Mouse (Mus musculus) embryo, embryonic 10.5 days (tissue): ENCODE results near the gene Efna1.

ENCODE experiments used
- DNase-seq: peaks from one replicate; pipeline ENCODE4 v3.0.0-alpha.2; 2015; ENCODE audit warnings: low spot score

Efna1 gene

DNA sequence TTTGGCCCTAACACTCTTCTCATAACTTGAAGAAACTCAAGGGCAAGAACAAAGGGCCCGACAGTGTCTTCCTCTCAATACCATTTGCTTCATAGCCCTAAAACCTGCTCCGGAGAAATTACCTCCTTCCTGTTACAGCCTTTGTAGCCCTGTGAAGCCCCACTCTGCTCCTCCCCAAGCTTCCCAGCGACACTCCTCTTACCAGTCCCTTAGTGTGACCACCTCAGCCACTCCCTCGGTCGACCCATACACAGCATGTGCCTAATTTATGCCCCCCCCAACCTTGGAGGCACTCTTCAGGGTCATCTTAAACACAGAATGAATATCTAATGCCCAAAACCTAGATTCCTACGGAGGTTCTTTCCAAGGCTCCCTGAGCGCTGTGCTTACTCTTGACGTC lies 2.3 kb downstream of the Efna1 start:
- no peak for DNase-seq

- DNase-seq = no peak
These were observed 2.8 kb downstream of the Efna1 start for GRCm38 (mm10) chr3:89278107-89278506.

DNA sequence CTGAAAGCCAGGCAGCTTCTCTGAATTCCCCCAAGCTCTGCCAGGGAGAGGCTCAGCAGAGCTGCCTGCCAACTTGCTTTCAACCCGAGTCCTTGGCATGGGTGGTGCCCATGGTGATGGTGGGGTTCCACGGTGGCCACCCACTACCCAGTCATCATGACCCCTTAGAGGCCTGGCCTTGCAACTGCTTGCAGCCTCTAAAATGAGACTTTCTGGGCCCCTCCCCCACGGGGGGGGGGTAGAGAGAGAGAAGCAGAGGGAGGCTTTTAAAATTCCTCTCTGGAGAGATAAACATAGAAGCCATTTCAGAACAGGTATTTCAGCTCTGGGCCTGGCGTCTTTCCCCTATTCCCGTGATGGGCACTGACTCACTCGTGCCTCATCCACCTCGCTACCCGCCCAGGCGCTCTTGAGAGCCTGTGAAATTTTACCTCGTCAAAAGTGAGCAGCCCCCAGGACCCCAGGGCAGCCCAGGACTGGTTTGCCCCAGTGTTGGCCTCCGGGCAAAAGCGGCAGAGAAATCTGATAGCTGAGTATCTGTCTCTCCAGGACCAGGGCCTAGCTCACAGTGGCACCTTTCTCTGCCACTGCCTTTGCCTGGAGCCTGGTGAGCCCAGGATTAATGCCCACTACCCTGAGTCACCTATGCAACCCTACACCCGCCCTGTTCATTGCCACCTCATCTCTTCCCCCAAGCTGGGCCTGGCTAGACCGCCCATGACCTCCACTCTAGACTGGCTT lies 3.5 kb downstream of the Efna1 start:
- DNase-seq = no peak

DNA sequence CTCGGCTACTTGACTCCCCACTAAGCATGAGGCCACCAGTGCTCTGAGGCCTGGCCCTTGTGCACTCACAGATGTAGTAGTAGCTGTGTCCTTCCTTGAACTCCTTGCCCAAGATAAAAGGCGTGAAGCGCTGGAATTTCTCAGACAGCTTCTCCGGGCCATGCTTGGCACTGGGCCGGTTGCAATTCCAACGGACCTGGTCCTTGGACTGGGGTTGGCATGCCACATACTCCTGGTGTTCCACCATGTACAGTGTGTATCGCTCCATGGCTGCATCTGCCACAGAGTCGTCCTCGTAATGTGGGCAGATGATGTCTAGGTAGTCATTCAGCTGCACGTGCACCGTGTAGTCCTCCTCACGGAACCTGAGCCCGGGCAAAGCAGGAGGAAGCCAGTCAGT lies 4.9 kb downstream of the Efna1 start:
- DNase-seq = no peak

DNA sequence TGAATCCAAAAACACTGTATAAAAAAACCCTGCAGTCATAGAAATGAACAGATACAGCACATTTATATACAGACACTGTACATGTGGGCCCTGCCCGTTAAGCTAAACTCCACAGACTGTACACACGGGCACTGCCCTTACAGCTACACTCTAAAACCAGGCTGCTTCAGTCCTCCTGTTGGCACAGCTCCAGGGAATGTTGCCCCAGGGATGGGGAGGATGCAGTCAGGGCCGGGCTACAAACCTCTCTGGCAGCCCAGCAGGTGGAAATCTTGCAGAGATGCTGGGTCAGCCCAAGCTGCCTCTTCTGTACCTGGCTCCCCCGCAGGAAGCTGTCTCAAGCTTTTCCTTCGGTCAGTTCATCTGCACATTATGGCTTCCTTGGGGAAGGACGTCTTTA lies 9.2 kb downstream of the Efna1 start:
- no peak for DNase-seq

DNA sequence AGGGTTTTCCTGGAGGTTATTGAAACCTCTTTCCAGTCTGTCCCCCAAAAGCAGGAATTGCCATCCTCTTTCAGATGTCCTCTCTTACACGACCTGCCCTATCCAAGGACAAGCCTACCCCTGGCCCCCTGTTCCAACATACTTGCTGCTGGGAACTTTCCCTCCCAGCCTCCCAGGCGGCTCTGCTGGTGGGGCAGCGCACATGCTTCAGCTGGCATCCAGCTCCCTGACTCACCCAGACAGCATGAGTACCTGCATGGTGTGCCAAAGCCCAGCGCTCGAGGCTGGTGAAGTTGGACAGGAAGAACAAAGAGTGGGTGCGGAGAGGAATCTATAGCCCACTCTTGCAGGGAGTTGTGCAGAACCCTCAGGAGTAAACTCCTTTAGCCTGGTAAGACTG lies 10.1 kb downstream of the Efna1 start:
- peak; percentile 26 for DNase-seq

DNA sequence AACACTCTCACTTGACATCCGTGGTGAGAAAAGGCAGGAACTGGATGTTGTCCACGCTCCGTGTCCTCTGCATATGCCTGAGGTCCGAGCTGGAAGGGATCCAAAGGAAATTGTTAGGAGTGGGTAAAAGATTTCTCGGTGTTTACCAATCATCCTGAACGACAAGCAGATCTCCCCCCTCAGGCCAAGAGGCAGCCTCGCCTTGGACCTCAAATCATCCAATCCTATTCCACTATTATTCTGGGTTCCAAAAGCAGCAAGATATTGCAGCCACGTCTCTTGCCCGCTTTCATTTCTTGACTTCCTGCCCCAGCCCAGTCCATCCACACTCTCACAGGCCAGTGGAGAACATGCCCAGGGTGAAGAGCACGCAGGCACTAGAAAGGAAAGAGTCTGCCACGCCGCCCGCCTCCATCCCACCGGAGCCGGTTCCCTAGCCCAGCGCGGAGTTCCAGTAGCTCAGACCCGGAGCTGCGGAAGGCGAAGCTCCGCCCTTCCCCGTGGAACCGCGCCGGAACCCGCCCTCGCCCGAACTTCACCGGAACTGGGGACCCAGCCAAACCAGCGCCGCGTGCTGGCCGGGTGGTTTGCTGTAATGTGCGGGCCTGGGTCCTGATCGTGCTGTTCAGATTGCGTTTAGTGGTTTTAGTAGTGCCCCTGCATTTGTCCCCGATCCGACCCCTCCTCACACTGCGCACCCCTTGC lies 10.7 kb downstream of the Efna1 start, which contains the start of gene Slc50a1:
Gene Slc50a1, minus strand, starts transcription at position 520 of the 705 bp plus-strand sequence.
- DNase-seq = peak; percentile 79

- DNase-seq = no peak
These were observed 12.0 kb downstream of the Efna1 start for GRCm38 (mm10) chr3:89268916-89269315.

DNA sequence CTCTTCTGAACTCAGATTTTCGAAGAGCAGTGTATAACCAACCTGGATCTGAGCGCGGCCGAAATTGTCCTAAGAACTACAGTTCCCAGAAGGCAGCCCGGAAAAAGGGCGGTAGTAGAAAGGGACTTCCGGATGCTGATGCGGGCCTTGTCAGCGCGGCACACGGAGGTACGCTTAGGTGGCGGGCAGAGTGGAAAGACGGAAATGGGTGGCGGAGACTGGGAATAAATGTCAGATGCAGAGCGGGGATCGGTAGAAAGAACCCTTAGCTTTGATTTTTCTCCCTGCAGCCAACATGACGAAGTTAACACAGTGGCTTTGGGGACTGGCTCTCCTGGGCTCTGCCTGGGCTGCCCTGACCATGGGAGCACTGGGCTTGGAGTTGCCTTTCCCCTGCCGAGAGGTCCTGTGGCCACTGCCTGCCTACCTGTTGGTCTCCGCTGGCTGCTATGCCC lies 14.5 kb downstream of the Efna1 start:
- DNase-seq = peak; percentile 94

DNA sequence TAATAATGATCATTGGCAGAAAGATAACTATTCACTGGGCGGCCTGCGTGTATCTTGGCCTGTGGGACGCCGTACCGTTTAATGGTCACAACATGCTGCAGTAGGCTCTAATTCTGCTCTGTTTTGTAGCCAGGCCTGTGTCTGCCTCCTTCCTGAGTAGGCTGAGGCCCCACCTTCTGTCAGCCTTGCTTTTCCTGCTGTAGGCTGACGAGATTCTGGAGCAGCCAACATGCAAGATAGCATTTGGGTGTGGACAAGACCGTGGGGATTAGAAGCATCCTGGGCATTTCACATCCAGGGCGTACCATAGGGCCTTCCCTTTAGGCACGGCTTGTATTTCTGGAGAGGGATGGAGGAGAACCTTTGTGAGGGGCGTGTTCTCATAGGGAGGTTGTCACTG lies 18.5 kb downstream of the Efna1 start:
- DNase-seq = no peak

DNA sequence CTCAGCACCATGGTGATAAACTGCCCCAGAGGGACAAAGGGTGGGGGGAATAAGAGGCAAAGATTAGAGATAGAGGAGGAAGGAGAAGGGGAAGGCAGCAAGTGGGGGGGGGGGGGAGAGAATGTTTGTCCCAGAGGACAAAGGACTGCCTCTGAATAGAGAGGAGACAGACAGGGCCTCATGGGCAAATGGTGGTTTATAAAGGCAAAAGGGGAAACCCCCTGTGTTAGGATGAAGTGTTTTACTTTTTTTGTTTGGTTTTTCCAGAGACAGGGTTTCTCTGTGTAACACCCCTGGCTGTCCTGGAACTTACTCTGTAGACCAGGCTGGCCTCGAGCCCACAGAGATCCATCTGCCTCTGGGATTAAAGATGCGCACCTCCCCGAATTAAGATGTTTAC lies 20.7 kb downstream of the Efna1 start:
- DNase-seq = no peak

DNA sequence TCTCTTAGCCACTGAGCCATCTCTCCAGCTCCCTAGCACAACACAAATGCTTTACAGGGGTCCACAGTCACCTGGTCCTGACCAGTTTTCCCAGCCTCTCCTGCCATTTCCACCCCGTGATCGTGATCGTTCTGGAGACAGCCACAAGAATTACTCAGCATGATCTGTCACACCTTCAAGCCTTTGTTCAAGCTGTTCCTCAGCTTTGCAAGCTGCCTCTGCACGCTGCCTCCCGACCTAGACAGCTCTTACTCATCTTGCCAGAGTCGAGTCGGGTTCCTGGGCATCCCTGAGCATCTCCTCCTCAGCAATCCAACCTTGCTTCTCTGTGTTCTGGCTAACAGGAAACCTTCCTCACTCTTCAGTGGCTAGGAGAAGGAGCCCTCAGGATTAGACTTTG lies 21.9 kb downstream of the Efna1 start, which contains the start of gene Dpm3:
Gene Dpm3, plus strand, starts transcription at position 283 of the 400 bp plus-strand sequence.
- no peak for DNase-seq

GRCm38 (mm10) chr3:89256177-89256576 lies 24.8 kb downstream of the Efna1 start:
- no peak for DNase-seq

- DNase-seq = no peak
These were observed 25.9 kb downstream of the Efna1 start for GRCm38 (mm10) chr3:89254994-89255393.

- peak; percentile 78 for DNase-seq
These were observed 29.5 kb downstream of the Efna1 start for GRCm38 (mm10) chr3:89251365-89251895.

DNA sequence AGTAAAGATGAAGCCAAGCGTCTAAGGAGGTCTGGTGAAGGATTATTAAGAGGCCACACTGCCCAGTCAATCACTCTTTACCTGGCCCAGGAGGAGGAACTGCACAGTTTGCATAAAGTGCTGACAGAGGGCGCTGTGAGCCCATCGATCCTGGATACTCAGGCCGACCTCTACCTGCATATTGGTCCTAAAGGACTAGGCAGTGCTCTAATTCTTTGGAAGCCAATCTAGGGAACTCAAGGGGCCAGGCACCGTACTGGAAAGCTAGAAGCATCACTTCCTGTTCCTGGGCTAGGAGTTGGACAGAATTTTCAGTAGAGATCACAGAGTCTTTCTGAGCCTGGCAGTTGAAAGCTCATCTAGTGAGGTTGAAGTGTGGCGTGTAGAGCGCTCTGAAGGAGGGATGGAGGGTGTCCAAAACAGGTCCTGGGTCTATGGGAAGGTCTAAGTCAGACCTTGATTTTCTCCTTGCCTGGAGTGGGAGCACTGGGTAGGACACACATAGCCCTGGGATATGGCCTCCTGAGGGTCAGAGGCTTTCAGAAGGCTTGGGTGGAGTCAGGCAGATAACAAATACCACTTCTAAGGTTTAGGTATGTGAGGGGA lies 30.4 kb downstream of the Efna1 start:
- peak; percentile 74 for DNase-seq

- DNase-seq = no peak
These were observed 33.5 kb downstream of the Efna1 start for GRCm38 (mm10) chr3:89247466-89247865.

GRCm38 (mm10) chr3:89246261-89247100 lies 34.5 kb downstream of the Efna1 start, which contains the start of gene Trim46:
Trim46 (minus strand) TSS chr3:89246309.
- peak; percentile 95 for DNase-seq

- DNase-seq = peak; percentile 52
These were observed 35.2 kb downstream of the Efna1 start, which contains the start of gene Krtcap2 for GRCm38 (mm10) chr3:89245688-89246171. Krtcap2 (plus strand) TSS chr3:89245966.

- DNase-seq = peak; percentile 64
These were observed 35.8 kb downstream of the Efna1 start for GRCm38 (mm10) chr3:89244982-89245687.
